Mouse (Mus musculus): Measurements from ENCODE around the gene Exoc4.

The Exoc4 gene

GRCm38 (mm10) chr6:33625931-33626330 is 377.0 kb downstream of the Exoc4 start:
- in situ Hi-C loops (cut with MboI, MseI), result no loop called here

- in situ Hi-C loops (cut with MboI, MseI), result no loop called here
Observed at GRCm38 (mm10) chr6:33631133-33631532, 382.2 kb downstream of the Exoc4 start.

- in situ Hi-C loops (cut with MboI, MseI), result no loop called here
Observed at GRCm38 (mm10) chr6:33637192-33637591, 388.3 kb downstream of the Exoc4 start.

- in situ Hi-C loops (cut with MboI, MseI), result no loop called here
Observed at GRCm38 (mm10) chr6:33681778-33682640, 433.1 kb downstream of the Exoc4 start.

- in situ Hi-C loops (cut with MboI, MseI), result no loop called here
Observed at GRCm38 (mm10) chr6:33683533-33683932, 434.6 kb downstream of the Exoc4 start.

- in situ Hi-C loops (cut with MboI, MseI), result no loop called here
Observed at GRCm38 (mm10) chr6:33685321-33685720, 436.4 kb downstream of the Exoc4 start.

- in situ Hi-C loops (cut with MboI, MseI), result no loop called here
Observed at GRCm38 (mm10) chr6:33690601-33691000, 441.7 kb downstream of the Exoc4 start.

- in situ Hi-C loops (cut with MboI, MseI), result no loop called here
Observed at GRCm38 (mm10) chr6:33696976-33697375, 448.1 kb downstream of the Exoc4 start.

- in situ Hi-C loops (cut with MboI, MseI), result no loop called here
Observed at GRCm38 (mm10) chr6:33708907-33709306, 460.0 kb downstream of the Exoc4 start.

GRCm38 (mm10) chr6:33709340-33709739 is 460.5 kb downstream of the Exoc4 start:
- in situ Hi-C loops (cut with MboI, MseI), result no loop called here

- in situ Hi-C loops (cut with MboI, MseI), result loop anchor here (10.0 kb wide), 1 partner anchor 213 kb away; no protein-coding TSS in a partner anchor
Observed at GRCm38 (mm10) chr6:33711742-33712141, 462.9 kb downstream of the Exoc4 start.

- in situ Hi-C loops (cut with MboI, MseI), result loop anchor here (10.0 kb wide), 1 partner anchor 212 kb away; no protein-coding TSS in a partner anchor
Observed at GRCm38 (mm10) chr6:33712540-33713118, 463.7 kb downstream of the Exoc4 start.

GRCm38 (mm10) chr6:33716254-33716965 is 467.5 kb downstream of the Exoc4 start:
- in situ Hi-C loops (cut with MboI, MseI), result loop anchor here (10.0 kb wide), 1 partner anchor 208 kb away; no protein-coding TSS in a partner anchor

- in situ Hi-C loops (cut with MboI, MseI), result no loop called here
Observed at GRCm38 (mm10) chr6:33721166-33721565, 472.3 kb downstream of the Exoc4 start.

- in situ Hi-C loops (cut with MboI, MseI), result no loop called here
Observed at GRCm38 (mm10) chr6:33722811-33723210, 473.9 kb downstream of the Exoc4 start.

GRCm38 (mm10) chr6:33724596-33724995 is 475.7 kb downstream of the Exoc4 start:
- in situ Hi-C loops (cut with MboI, MseI), result no loop called here

- in situ Hi-C loops (cut with MboI, MseI), result no loop called here
Observed at GRCm38 (mm10) chr6:33727271-33727670, 478.4 kb downstream of the Exoc4 start.

GRCm38 (mm10) chr6:33732214-33732613 is 483.3 kb downstream of the Exoc4 start:
- in situ Hi-C loops (cut with MboI, MseI), result no loop called here

- in situ Hi-C loops (cut with MboI, MseI), result no loop called here
Observed at GRCm38 (mm10) chr6:33733602-33734001, 484.7 kb downstream of the Exoc4 start.

- in situ Hi-C loops (cut with MboI, MseI), result no loop called here
Observed at GRCm38 (mm10) chr6:33734032-33734431, 485.1 kb downstream of the Exoc4 start.

GRCm38 (mm10) chr6:33738857-33739291 is 490.0 kb downstream of the Exoc4 start:
- in situ Hi-C loops (cut with MboI, MseI), result no loop called here

GRCm38 (mm10) chr6:33739304-33739703 is 490.4 kb downstream of the Exoc4 start:
- in situ Hi-C loops (cut with MboI, MseI), result no loop called here
